In genomic region chr6:39019219-39019618, GRCm38 (mm10) we compare ENCODE assay signal across 22 mouse cellular contexts.
DNase-seq lines count a peak whose midpoint lies in the region; TF ChIP-seq lines count a peak whose summit lies in the region.
"Had no signal": no experiment of that assay in that cellular context is flagged by ENCODE, and none has a peak within 500 bp of the region (broad histone marks: within the 10 kb centered on the region; RNA-seq: fewer than 3 reads in every experiment).

No protein-coding gene starts in this region.

- peak; percentile 23 for DNase-seq in layer of hippocampus, adult 11-12 months (ENCODE audit: low spot score)
- DNase-seq in layer of hippocampus, adult 9-10 months (ENCODE audit: low spot score): no peak
- peak; percentile 75 for DNase-seq in NIH3T3 (ENCODE audit: low read depth)
- peak; percentile 45 for DNase-seq in fibroblast of lung, adult 2 months (ENCODE audit: low read depth)
- peak; percentile 24 to 39 for DNase-seq in layer of hippocampus, postnatal 14 days (ENCODE audit: low spot score in 2 of 2)
- no peak for DNase-seq in cerebellum, adult 11 months
- DNase-seq in cerebellum, adult 2 months: no peak
- DNase-seq in kidney, postnatal 4 days: no peak
- DNase-seq: adrenal gland, adult 8-10 months; cerebellum, adult 8-10 months; embryo, embryonic 11 days; gastrocnemius, postnatal 10 days; heart, adult 18-20 months; heart, postnatal 14 days had no signal

- no peak overlapping the region for H3K27ac ChIP-seq in cerebellum, adult 2 months (ENCODE audit: insufficient read depth, low read length)
- H3K27ac ChIP-seq: embryonic facial prominence, embryonic 15.5 days; forebrain, embryonic 13.5 days; heart, embryonic 10.5 days; hindbrain, embryonic 10.5 days; hindbrain, embryonic 14.5 days; intestine, embryonic 15.5 days had no signal

- no peaks in the 10 kb centered on the region for H3K27me3 ChIP-seq in cerebellum, adult 2 months (ENCODE audit: control insufficient read depth, insufficient read depth, low read length)
- H3K27me3 ChIP-seq: embryonic facial prominence, embryonic 15.5 days; forebrain, embryonic 13.5 days; intestine, embryonic 15.5 days; Patski had no signal

- 76% methylated on average over 5 of the region's 5 CpGs for WGBS in cerebellum, adult 2 months

- no peak overlapping the region for H3K4me3 ChIP-seq in cerebellum, adult 2 months (replicated peaks; ENCODE audit: insufficient read depth, low read depth, low read length)
- H3K4me3 ChIP-seq: embryonic facial prominence, embryonic 15.5 days; erythroblast, embryonic 14.5 days; forebrain, embryonic 13.5 days; heart, embryonic 10.5 days; hindbrain, embryonic 10.5 days; intestine, embryonic 15.5 days had no signal

- H3K4me1 ChIP-seq in cerebellum, adult 2 months (ENCODE audit: control insufficient read depth, insufficient read depth, low read length): no peaks in the 10 kb centered on the region
- H3K4me1 ChIP-seq: embryonic facial prominence, embryonic 15.5 days; hindbrain, embryonic 10.5 days; intestine, embryonic 15.5 days had no signal

- no peak for TF ChIP-seq CTCF in cerebellum, adult 2 months (IDR thresholded peaks at IDR 0.05; ENCODE audit: borderline replicate concordance, insufficient read depth, low read depth, low read length)

- no peak for TF ChIP-seq POLR2A in cerebellum, adult 2 months (IDR thresholded peaks at IDR 0.05; ENCODE audit: borderline replicate concordance, insufficient read depth, low read length)

Comparison
In these comparisons a context has a peak if more than half of its experiments do, and no peak if none do; other contexts are left out.
1. DNase-seq: peak in layer of hippocampus, adult 11-12 months (single experiment), NIH3T3 (single experiment), fibroblast of lung, adult 2 months (single experiment) and layer of hippocampus, postnatal 14 days (2 of 2); none in layer of hippocampus, adult 9-10 months (single experiment), cerebellum, adult 11 months (single experiment), cerebellum, adult 2 months (0 of 2) and kidney, postnatal 4 days (0 of 2).